Mouse (Mus musculus) cerebellum, adult 2 months (tissue): Measurements from ENCODE around the gene Abhd17c. TPM values are rescaled to one million over a fixed set of nuclear protein-coding genes. Genes with fewer than 3 reads are reported as not detected.
A peak's percentile ranks its signal among the peaks of the same experiment; 100 is the strongest.

Experiments used
- DNase-seq, 2 experiments: peaks; one replicate each; pipeline ENCODE4 v3.0.0; 2021
- H3K27ac ChIP-seq: fragments of 200-500 bp; 2 replicates; pipeline ENCODE4 v1.5.1; 2012; ENCODE audit warnings: low read length, control low read depth, inconsistent platforms; ENCODE audit not compliant: insufficient read depth
- H3K27me3 ChIP-seq: fragments of 200-500 bp; 2 replicates; pipeline ENCODE4 v1.6.1; 2012; ENCODE audit warnings: inconsistent platforms, mild to moderate bottlenecking, low read length, moderate library complexity; ENCODE audit not compliant: control insufficient read depth, insufficient read depth
- H3K4me1 ChIP-seq: fragments of 200-500 bp; 2 replicates; pipeline ENCODE4 v1.6.1; 2011; ENCODE audit warnings: low read length; ENCODE audit not compliant: control insufficient read depth, insufficient read depth
- H3K4me3 ChIP-seq: fragments of 200-500 bp; replicated peaks from 2 replicates; pipeline ENCODE3; 2011; ENCODE audit warnings: mild to moderate bottlenecking, low read depth, low read length, control low read depth; ENCODE audit not compliant: insufficient read depth
- CTCF ChIP-seq: fragments of 200-500 bp; IDR thresholded peaks from 2 replicates; pipeline ENCODE4 v1.5.1; 2011; ENCODE audit warnings: low read depth, mild to moderate bottlenecking, control low read depth, low read length, moderate library complexity, borderline replicate concordance; ENCODE audit not compliant: insufficient read depth
- POLR2A ChIP-seq: fragments of 200-500 bp; IDR thresholded peaks from 2 replicates; pipeline ENCODE4 v1.6.1; 2011; ENCODE audit warnings: low read length, control low read depth, borderline replicate concordance; ENCODE audit not compliant: insufficient read depth
- WGBS: fragments of 180-500 bp; shearing (Covaris S2); methylation state at CpG from one replicate; pipeline ENCODE4 v1.1.7; 2018; 5-methylcytosine and 5-hydroxymethylcytosine counted together
- polyA plus RNA-seq: library from polyadenylated mRNA; depleted of rRNA; stranded (reverse); fragments of >200 nt; gene quantifications from 2 replicates; pipeline ENCODE4 v1.2.3, GENCODE M21; 2012

Abhd17c gene
- polyA plus RNA-seq, 1 experiment: 22.8 TPM

- H3K27ac ChIP-seq: no peak overlapping the region
- H3K4me3 ChIP-seq: no peak overlapping the region
- 88% methylated on average over 4 of the region's 4 CpGs for WGBS
- no peaks in the 10 kb centered on the region for H3K4me1 ChIP-seq
- DNase-seq: no peak
- H3K27me3 ChIP-seq: no peaks in the 10 kb centered on the region; the same call in 1 of the 2 replicates
- no peak for TF ChIP-seq CTCF
These were observed 60.9 kb downstream of the Abhd17c start for GRCm38 (mm10) chr7:84090793-84091192.

DNA sequence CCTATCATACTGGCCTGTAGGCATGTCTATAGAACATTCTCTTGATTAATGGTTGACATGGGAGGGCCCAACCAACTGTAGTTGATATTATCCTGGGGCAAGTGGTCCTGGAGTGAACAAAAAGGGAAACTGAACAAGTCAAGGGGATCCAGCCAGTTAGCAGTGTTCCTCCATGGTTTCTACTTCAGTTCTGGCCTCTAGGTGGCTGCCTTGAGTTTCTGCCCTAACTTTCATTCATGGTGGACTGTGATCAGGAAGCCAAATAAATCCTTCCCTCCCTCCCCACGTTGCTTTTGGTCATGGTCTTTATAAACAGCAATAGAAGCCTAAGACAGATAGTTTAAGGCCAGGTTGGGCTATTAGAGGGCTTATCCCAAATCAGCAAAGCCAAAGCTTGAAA, 61.9 kb downstream of the Abhd17c start:
- Histone ChIP-seq H3K4me1 (no peaks in the 10 kb centered on the region), H3K4me3 (no peak overlapping the region), H3K27me3 (no peaks in the 10 kb centered on the region), H3K27ac (no peak overlapping the region)
- TF ChIP-seq POLR2A: no peak
- TF ChIP-seq CTCF: peak; percentile 24; the same call in 1 of the 2 replicates
- DNase-seq: no peak
- WGBS: 25% methylated on average over 1 of the region's 1 CpGs

DNA sequence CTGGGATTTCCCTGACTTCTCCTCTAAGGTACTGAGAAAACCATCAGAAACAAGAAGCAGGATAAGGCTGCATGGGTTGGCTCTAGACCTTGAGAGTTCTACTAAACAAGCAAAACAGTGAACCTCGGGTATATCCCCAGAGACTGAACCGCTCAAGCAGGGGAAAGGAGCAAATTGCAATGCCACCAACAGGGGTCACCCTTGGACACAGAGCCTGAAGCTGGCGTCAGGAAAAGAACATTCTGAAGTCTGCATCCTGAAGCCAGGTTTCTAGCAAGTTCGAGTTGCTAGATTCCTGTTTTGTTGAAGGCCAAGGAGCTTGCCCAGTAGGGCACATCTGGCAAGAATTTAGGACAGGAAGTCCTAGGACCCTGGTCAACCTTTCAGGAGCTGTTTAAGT, 62.7 kb downstream of the Abhd17c start:
- no peak overlapping the region for H3K4me3 ChIP-seq
- WGBS: 8% methylated on average over 4 of the region's 4 CpGs
- no peaks in the 10 kb centered on the region for H3K4me1 ChIP-seq
- TF ChIP-seq CTCF: peak; percentile 80
- TF ChIP-seq POLR2A: no peak
- DNase-seq: peak; percentile 63 to 74
- H3K27ac ChIP-seq: no peak overlapping the region
- no peaks in the 10 kb centered on the region for H3K27me3 ChIP-seq

- DNase-seq: no peak
- 92% methylated on average over 3 of the region's 3 CpGs for WGBS
- H3K27ac ChIP-seq: no peak overlapping the region
- H3K27me3 ChIP-seq: no peaks in the 10 kb centered on the region
- TF ChIP-seq POLR2A (no peak), CTCF (no peak)
- no peak overlapping the region for H3K4me3 ChIP-seq
- H3K4me1 ChIP-seq: no peaks in the 10 kb centered on the region
These were observed 63.5 kb downstream of the Abhd17c start for GRCm38 (mm10) chr7:84088191-84088590.

DNA sequence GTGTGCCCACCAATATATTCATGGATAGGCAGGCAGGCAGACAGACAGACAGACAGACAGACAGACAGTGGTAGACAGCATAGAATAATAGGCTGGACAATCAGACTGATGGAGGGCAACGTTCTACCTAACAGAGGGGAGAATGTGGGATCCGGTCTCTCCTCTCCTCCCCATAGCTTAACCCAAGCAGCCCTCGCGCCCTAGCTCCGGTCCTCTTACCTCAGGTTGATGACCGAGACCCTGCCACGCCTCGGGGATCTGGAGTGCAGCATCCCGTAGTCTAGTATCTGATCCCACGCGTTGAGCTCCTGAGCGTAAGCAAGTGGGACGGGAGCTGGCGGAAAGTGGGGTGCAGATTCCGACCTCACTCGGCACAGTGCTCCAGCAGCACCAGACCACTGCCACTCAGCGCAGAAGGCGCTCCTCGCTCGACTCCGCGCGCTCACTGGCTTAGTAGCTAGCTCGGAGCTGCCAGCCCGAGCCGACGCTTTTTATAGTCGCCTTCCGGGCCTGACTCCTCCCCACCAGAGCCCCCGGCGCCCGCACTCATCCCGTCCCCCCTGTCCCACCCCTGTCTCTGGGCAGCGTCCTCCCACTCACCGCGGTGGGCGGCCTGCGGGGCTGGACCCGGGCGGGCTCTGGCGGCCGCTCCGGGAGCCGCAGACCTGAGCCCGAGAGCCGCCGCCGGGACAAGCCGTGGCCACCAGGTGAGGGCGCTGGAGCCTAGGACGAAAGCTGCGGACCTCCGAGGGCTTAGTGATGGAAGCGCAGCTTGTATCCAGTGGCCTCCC, 65.5 kb downstream of the Abhd17c start, which contains the start of gene Cemip:
Cemip (minus strand) TSS at position 464 of the 791 bp plus-strand sequence.
- TF ChIP-seq POLR2A (no peak), CTCF (peak; percentile 67)
- Histone ChIP-seq H3K27ac (peak within 1 kb of the TSS; percentile 23), H3K27me3 (no peaks in the 10 kb centered on the region), H3K4me3 (peak within 1 kb of the TSS; percentile 74), H3K4me1 (no peaks in the 10 kb centered on the region)
- WGBS: under 1% methylated on average over 54 of the region's 54 CpGs
- DNase-seq: peak; percentile 89 to 94

DNA sequence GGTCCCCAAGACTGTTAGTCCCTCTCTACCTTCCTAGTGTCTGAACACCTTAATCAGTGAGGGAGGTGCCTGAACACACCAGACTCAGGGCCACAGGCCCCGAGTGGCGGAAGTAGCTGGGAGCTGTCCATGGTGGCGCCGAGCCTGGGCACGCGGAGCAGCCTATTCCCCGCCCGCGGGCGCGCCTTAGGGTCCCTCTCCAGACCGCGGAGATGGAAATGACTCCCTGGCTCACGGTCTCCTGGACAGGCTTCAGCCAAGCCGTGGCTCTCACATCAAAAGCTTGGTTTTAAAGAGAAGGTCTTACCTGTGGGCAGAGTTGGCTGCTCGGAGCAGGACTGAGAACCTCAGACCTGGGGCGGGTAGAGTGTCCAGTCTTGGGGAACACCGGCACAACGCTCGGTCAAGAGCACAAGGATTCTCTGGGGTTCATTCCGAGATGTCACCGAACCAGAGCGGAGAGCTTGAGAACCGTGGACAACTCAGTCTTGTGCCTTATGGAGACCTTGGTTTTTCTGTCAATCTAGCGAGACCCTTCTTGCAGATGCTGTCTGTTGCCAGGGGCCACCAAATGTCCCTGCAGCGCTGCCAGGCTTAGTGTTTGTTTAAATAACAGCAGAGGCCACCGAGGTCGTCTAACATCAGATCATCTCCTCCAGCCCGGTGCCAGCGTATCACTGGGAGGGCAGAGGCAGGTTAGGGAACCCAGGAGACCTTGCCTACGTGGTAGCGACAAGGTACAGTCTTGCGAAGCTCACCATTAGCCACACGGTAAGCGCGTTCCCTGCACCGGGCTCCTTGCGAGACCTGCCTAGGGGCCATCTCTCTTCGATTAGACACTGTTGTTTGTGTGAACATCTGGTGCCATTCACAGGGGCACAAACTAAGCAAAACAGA, 66.4 kb downstream of the Abhd17c start:
- H3K4me3 ChIP-seq: peak overlapping the region; percentile 74
- 3% methylated on average over 39 of the region's 39 CpGs for WGBS
- no peaks in the 10 kb centered on the region for H3K4me1 ChIP-seq
- DNase-seq: peak; percentile 74 to 80
- TF ChIP-seq POLR2A (no peak), CTCF (no peak)
- no peaks in the 10 kb centered on the region for H3K27me3 ChIP-seq
- H3K27ac ChIP-seq: peak overlapping the region; percentile 23

DNA sequence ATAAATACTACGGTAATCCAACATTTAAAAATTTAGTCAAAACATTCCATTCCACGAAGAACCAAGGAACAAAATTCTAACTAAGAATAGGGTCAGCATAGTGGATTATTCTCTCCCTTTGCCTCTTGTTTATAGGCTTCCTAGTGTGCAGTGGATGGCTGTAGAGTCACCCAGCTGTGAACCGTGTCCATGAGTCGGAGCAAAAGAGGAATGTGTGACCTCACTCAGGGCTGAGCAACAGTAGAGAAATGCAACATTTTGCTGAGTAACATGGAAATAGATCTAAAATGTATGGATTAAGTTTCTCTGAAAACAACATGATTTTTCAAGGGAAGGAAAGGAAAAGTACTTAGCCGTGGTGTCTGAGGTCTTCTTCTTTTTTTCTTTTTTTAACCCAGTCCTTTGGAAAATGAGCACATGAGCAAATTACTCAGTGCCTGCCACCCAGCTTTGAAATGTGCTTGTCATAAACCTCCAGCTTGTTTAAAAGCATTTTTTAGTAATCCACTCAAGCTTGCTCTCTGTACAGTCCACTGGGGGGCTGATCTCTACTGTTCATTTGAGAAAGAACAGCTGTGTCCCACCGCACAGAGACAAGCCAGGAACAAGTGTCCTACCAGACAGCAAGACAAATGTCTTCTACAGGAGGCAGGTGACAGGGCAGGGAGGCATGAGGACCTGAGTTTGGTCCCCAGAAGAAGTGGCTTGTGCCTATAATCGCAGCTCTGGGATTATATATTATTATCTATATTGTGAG, 74.3 kb downstream of the Abhd17c start:
- Histone ChIP-seq H3K4me1 (peaks cover 6% of the 10 kb centered on the region; the same call in 1 of the 2 replicates), H3K27ac (no peak overlapping the region), H3K27me3 (no peaks in the 10 kb centered on the region; the same call in 1 of the 2 replicates), H3K4me3 (no peak overlapping the region)
- TF ChIP-seq CTCF: no peak
- no peak for TF ChIP-seq POLR2A
- 87% methylated on average over 7 of the region's 7 CpGs for WGBS
- no peak for DNase-seq
